Mouse (Mus musculus) hindbrain, embryonic 12.5 days (tissue): ENCODE data around the gene Pygl. TPM values are rescaled to one million over a fixed set of nuclear protein-coding genes. Genes with fewer than 3 reads are reported as not detected.

Source experiments
- ATAC-seq: fragments of 200-750 bp; cut with Nextera tagmentation; 2 replicates; pipeline ENCODE4 v1.8.0; 2017; ENCODE audit warnings: moderate TSS enrichment; ENCODE audit not compliant: low FRiP score
- H3K27ac ChIP-seq: fragments of 300-500 bp; sonication (generic); 2 replicates; pipeline ENCODE4 v1.5.1; 2016; ENCODE audit warnings: mild to moderate bottlenecking
- H3K27me3 ChIP-seq: fragments of 300-500 bp; sonication (generic); 2 replicates; pipeline ENCODE4 v1.6.1; 2016; ENCODE audit warnings: mild to moderate bottlenecking
- H3K36me3 ChIP-seq: fragments of 300-500 bp; sonication (generic); 2 replicates; pipeline ENCODE4 v1.6.1; 2016; ENCODE audit warnings: mild to moderate bottlenecking
- H3K4me1 ChIP-seq: fragments of 300-500 bp; sonication (generic); 2 replicates; pipeline ENCODE4 v1.6.1; 2016
- H3K4me2 ChIP-seq: fragments of 300-500 bp; sonication (generic); replicated peaks from 2 replicates; pipeline ENCODE4 v1.6.1; 2016; ENCODE audit warnings: mild to moderate bottlenecking
- H3K4me3 ChIP-seq: fragments of 300-500 bp; sonication (generic); 2 replicates; pipeline ENCODE4 v1.5.1; 2016; ENCODE audit warnings: mild to moderate bottlenecking
- H3K9ac ChIP-seq: fragments of 300-500 bp; sonication (generic); 2 replicates; pipeline ENCODE4 v1.6.1; 2016; ENCODE audit warnings: mild to moderate bottlenecking, moderate library complexity
- H3K9me3 ChIP-seq: fragments of 300-500 bp; sonication (generic); replicated peaks from 2 replicates; pipeline ENCODE4 v1.6.1; 2016; ENCODE audit warnings: mild to moderate bottlenecking
- WGBS: fragments of 180-500 bp; shearing (Covaris S2); methylation state at CpG from one replicate; pipeline ENCODE4 v1.1.7; 2016; 5-methylcytosine and 5-hydroxymethylcytosine counted together
- polyA plus RNA-seq: library from polyadenylated mRNA; unstranded; fragments of >200 nt; fragmentation: Nextera tagmentation; extraction: Ambion mirVana; gene quantifications from 2 replicates; pipeline ENCODE4 v1.2.1, GENCODE M21; 2016

The Pygl gene
- polyA plus RNA-seq, 1 experiment from 2014 or later = 7.0 TPM

- Histone ChIP-seq H3K27ac (peak overlapping the region; percentile 81), H3K9me3 (no peaks in the 10 kb centered on the region), H3K36me3 (no peaks in the 10 kb centered on the region), H3K4me2 (no peak overlapping the region), H3K4me3 (no peak overlapping the region), H3K27me3 (no peaks in the 10 kb centered on the region), H3K4me1 (peaks cover 24% of the 10 kb centered on the region), H3K9ac (no peak overlapping the region)
- ATAC-seq = peak; percentile 74
- 37% methylated on average over 15 of the region's 15 CpGs for WGBS
Observed at GRCm38 (mm10) chr12:70247683-70248474, 16.6 kb upstream of the Pygl start.

- ATAC-seq = no peak
- Histone ChIP-seq H3K4me2 (no peak overlapping the region), H3K9ac (no peak overlapping the region), H3K27ac (no peak overlapping the region), H3K4me1 (peaks cover 5% of the 10 kb centered on the region; the same call in 1 of the 2 replicates), H3K27me3 (no peaks in the 10 kb centered on the region), H3K9me3 (no peaks in the 10 kb centered on the region), H3K4me3 (no peak overlapping the region), H3K36me3 (no peaks in the 10 kb centered on the region)
- 83% methylated on average over 7 of the region's 7 CpGs for WGBS
Observed at GRCm38 (mm10) chr12:70242550-70242949, 11.3 kb upstream of the Pygl start.

GRCm38 (mm10) chr12:70239741-70240140, 8.5 kb upstream of the Pygl start:
- Histone ChIP-seq H3K36me3 (no peaks in the 10 kb centered on the region), H3K4me3 (no peak overlapping the region), H3K27ac (no peak overlapping the region), H3K9ac (no peak overlapping the region), H3K4me1 (peaks cover 4% of the 10 kb centered on the region), H3K9me3 (no peaks in the 10 kb centered on the region), H3K27me3 (no peaks in the 10 kb centered on the region), H3K4me2 (no peak overlapping the region)
- WGBS = 85% methylated on average over 5 of the region's 5 CpGs
- ATAC-seq = no peak

DNA sequence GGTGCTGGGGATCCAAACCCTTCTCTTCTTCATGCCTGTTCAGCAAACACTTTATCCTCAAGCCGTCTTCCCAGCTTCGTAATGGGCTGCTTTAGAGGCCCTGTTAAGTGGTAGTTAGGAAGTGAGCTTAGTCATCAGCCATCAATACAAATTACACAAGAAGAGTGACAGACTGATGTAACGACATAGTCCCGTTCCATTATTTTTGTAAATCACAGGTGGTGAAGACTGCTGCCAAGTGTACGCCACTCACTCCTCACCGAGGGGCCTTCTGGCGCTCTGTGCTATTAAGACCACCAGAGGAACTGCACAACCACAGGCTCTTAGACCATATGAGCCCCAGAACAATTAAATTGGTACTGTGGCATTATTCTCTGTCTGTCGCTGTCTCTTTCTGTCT, 7.3 kb upstream of the Pygl start:
- H3K27me3 ChIP-seq = no peaks in the 10 kb centered on the region
- H3K9me3 ChIP-seq = no peaks in the 10 kb centered on the region
- no peak overlapping the region for H3K27ac ChIP-seq
- H3K9ac ChIP-seq = no peak overlapping the region
- no peak for ATAC-seq
- 60% methylated on average over 8 of the region's 8 CpGs for WGBS
- H3K4me2 ChIP-seq = no peak overlapping the region
- no peak overlapping the region for H3K4me3 ChIP-seq
- H3K36me3 ChIP-seq = no peaks in the 10 kb centered on the region
- H3K4me1 ChIP-seq = peaks cover 4% of the 10 kb centered on the region

DNA sequence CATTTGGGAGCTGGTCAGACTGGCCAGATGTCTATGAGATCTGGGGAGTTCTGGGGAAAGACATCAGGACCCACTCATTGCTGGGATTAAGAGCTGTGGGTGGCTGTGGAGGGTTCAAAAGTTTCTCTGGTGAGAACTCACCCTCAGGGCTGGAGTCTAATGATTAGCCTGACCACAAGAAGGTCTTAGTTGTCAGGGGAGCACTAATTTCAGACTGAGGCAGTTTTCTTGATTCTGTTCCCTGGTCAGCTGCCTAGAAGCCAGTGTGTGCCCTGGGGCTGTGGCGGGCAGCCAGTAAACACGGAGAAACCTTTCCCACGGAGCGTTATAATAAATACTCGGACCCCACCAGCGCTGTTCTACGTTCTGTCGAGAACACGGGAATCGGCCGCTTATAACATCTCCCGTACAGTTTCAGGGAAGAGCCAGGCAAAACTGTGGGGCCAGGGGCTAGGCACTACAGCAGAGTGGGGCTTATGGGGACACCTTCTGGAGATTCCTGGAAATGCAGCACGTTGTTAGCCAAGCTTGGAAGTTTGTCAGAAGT, 3.7 kb upstream of the Pygl start:
- H3K36me3 ChIP-seq = no peaks in the 10 kb centered on the region
- 10% methylated on average over 13 of the region's 13 CpGs for WGBS
- no peaks in the 10 kb centered on the region for H3K9me3 ChIP-seq
- 0 out of 2 replicates have a peak overlapping the region, but pooled peaks have one; percentile 27 for H3K9ac ChIP-seq
- peak; percentile 80 for ATAC-seq
- no peak overlapping the region for H3K27ac ChIP-seq
- peak overlapping the region; percentile 55 for H3K4me2 ChIP-seq
- H3K4me1 ChIP-seq = peaks cover 8% of the 10 kb centered on the region
- H3K4me3 ChIP-seq = peak overlapping the region; percentile 28
- no peaks in the 10 kb centered on the region for H3K27me3 ChIP-seq

DNA sequence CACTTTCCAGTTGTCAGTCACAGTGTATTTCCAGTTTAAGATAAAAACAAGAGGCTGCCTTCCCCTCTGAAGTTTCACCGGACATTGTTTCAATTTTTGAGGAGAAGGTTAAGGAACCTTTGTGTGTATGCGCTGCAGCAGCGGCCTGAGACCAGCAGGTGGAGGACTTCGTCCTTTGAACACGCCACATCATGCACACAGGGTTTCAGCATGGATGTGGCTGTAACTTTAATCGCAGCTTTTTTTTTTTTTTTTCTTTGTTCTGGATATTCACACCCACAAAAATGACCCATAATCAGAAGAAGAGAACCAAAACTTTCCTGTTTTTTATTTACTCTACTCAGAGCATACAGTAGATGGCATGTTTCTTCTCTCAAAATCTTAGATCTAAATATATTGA, 3.1 kb upstream of the Pygl start:
- H3K9ac ChIP-seq = no peak overlapping the region
- ATAC-seq = peak; percentile 80; the same call in 1 of the 2 replicates
- no peak overlapping the region for H3K27ac ChIP-seq
- peaks cover 8% of the 10 kb centered on the region for H3K4me1 ChIP-seq
- no peak overlapping the region for H3K4me3 ChIP-seq
- no peak overlapping the region for H3K4me2 ChIP-seq
- H3K9me3 ChIP-seq = no peaks in the 10 kb centered on the region
- WGBS = 23% methylated on average over 6 of the region's 6 CpGs
- no peaks in the 10 kb centered on the region for H3K27me3 ChIP-seq
- H3K36me3 ChIP-seq = no peaks in the 10 kb centered on the region

DNA sequence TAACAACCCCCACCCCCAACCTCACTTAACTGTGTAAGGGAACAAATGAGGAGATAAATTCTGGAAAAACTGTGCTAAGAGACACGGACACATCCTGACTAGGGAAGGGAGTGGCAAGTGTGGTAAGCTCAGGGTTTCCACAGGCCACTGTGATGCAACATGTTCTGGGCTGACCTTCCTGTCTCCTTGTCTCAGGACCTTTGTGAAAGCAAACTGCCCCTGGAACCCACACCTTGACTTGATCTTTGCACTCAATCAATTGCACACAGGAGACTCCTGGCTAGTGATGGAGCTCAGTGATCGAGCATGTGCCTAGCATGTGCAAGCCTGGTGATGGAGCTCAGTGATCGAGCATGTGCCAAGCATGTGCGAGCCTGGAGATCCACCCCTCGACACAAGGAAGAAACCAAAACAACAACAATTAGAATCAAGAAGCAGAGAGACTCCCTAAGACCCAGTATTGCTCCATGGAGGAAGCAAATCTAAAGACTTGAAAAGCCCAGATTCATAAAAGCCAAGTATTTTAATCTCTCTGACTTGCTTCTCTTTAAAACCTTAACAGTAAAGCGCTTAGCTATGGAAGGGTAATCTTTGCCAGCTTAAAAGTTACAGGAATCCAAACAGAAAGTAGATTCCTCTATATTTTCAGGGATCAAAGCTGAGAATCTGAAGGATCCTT, 2.5 kb upstream of the Pygl start:
- H3K4me1 ChIP-seq = peaks cover 8% of the 10 kb centered on the region
- 86% methylated on average over 6 of the region's 6 CpGs for WGBS
- H3K36me3 ChIP-seq = no peaks in the 10 kb centered on the region
- ATAC-seq = no peak
- H3K27ac ChIP-seq = no peak overlapping the region
- no peak overlapping the region for H3K4me3 ChIP-seq
- no peak overlapping the region for H3K9ac ChIP-seq
- 0 out of 2 replicates have a peak, but pooled peaks cover under 1% of the 10 kb centered on the region for H3K27me3 ChIP-seq
- no peak overlapping the region for H3K4me2 ChIP-seq
- no peaks in the 10 kb centered on the region for H3K9me3 ChIP-seq

DNA sequence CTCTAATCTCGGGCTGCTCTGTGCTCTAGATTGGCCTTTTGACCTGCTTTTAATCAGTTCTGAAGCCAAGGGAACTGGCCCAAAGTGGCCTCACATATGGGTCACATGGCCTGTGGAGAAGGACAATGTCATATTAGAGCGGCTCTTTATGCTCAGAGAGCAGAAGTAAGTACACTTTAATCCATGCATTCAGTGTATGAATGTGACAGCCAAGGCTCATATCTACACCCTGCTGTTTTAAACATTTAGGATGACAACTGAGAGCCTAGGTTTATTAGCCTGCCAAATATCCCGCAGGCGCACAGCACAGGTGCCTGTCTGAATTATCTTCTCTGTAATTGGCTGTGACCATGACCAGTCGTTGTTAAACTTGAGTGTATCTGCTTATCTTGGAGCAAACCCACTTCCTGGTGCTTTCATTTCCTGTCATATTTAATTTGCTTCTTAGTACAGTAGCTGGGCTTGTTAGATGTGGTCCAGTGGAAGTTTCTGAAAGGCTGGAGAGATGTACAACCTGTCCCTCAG, 794 bp upstream of the Pygl start:
- Histone ChIP-seq H3K27me3 (peaks cover 4% of the 10 kb centered on the region; the same call in 1 of the 2 replicates), H3K9ac (no peak overlapping the region), H3K4me3 (no peak overlapping the region), H3K36me3 (no peaks in the 10 kb centered on the region), H3K4me2 (no peak overlapping the region), H3K27ac (no peak overlapping the region), H3K9me3 (no peaks in the 10 kb centered on the region), H3K4me1 (peaks cover 15% of the 10 kb centered on the region)
- 52% methylated on average over 5 of the region's 5 CpGs for WGBS
- no peak for ATAC-seq

DNA sequence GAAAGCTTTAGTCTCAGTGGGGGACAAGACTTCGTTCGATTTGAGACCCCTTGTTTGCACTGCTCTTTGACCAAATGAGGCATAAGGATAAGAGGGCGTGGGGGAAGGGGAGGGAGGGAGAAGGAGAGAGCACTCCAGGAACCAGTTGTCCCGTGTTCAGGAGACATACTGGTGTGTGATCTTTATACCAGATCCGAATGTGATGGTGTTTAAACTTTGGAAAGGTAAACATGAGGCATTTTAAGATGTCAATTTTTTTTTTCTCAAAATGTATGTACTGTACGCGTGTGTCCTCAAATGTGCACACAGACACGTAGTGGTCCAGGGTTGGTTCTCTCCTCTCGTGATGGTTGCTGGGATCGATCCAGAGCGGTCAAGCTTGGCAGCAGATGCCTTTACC, 3.1 kb downstream of the Pygl start:
- Histone ChIP-seq H3K27ac (no peak overlapping the region), H3K4me1 (peaks cover 15% of the 10 kb centered on the region), H3K9ac (no peak overlapping the region; the same call in 1 of the 2 replicates), H3K9me3 (no peaks in the 10 kb centered on the region), H3K27me3 (peaks cover 14% of the 10 kb centered on the region), H3K36me3 (no peaks in the 10 kb centered on the region), H3K4me3 (no peak overlapping the region), H3K4me2 (peak overlapping the region; percentile 90; the same call in 1 of the 2 replicates)
- no peak for ATAC-seq
- 63% methylated on average over 11 of the region's 11 CpGs for WGBS

DNA sequence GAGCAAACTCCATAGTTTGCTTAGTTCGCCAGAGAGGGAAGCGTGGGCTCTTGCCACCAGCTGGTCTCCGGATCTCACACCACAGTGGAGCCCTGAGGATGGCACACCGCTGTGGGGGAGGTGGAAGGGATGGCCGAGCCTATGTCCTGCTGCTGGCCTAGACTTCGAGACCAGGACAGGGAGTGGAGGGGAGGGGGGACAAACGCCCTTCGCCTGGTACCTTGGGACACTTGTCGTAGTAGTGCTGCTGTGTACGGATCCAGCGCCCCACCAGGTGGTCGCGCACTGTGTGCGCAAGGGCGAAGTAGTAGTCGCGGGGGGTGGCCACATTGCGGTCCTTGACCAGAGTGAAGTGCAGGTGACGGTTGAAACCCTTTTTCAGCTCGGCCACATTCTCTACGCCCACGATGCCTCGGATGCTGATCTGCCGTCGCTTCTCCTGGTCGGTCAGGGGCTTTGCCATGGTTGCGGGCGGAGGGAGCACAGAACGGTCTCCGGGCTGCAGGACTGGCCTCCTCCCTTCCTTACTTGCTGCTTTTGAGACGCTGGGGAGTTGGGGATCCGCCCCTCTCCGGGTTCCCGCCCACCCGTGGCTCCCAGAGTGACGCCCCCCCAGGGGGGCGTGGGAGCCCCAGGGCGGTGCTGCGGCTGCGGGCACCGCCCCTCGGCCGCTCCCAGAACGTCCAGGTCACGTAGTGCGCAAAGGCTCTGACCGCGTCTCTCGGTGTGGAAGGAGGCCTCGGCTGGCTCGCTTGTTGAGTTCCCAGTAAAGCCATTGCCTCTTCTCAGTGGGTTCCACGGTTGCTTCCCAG, 4.0 kb downstream of the Pygl start:
- no peak overlapping the region for H3K27ac ChIP-seq
- H3K27me3 ChIP-seq = peaks cover 14% of the 10 kb centered on the region
- under 1% methylated on average over 52 of the region's 52 CpGs for WGBS
- peak overlapping the region; percentile 90 for H3K4me2 ChIP-seq
- H3K4me3 ChIP-seq = peak overlapping the region; percentile 47
- peak overlapping the region; percentile 53 for H3K9ac ChIP-seq
- no peaks in the 10 kb centered on the region for H3K9me3 ChIP-seq
- no peaks in the 10 kb centered on the region for H3K36me3 ChIP-seq
- peak; percentile 83 for ATAC-seq
- peaks cover 15% of the 10 kb centered on the region for H3K4me1 ChIP-seq

GRCm38 (mm10) chr12:70226655-70227054, 4.6 kb downstream of the Pygl start:
- H3K4me2 ChIP-seq = peak overlapping the region; percentile 90
- ATAC-seq = no peak

More at GRCm38 (mm10) chr12:70226655-70227054, 4.6 kb downstream of the Pygl start:
- H3K27ac ChIP-seq = no peak overlapping the region
- no peaks in the 10 kb centered on the region for H3K36me3 ChIP-seq
- H3K27me3 ChIP-seq = peaks cover 14% of the 10 kb centered on the region
- peak overlapping the region; percentile 53; the same call in 1 of the 2 replicates for H3K9ac ChIP-seq
- WGBS = 33% methylated on average over 5 of the region's 5 CpGs
- peak overlapping the region; percentile 47 for H3K4me3 ChIP-seq
- peaks cover 12% of the 10 kb centered on the region for H3K4me1 ChIP-seq
- no peaks in the 10 kb centered on the region for H3K9me3 ChIP-seq
